Mouse (Mus musculus): ENCODE measurements around the gene Lrriq4. TPM values are rescaled to one million over a fixed set of nuclear protein-coding genes. Genes with fewer than 3 reads are reported as not detected.

Gene Lrriq4
- polyA plus RNA-seq, 1 experiment from 2014 or later: not detected

DNA sequence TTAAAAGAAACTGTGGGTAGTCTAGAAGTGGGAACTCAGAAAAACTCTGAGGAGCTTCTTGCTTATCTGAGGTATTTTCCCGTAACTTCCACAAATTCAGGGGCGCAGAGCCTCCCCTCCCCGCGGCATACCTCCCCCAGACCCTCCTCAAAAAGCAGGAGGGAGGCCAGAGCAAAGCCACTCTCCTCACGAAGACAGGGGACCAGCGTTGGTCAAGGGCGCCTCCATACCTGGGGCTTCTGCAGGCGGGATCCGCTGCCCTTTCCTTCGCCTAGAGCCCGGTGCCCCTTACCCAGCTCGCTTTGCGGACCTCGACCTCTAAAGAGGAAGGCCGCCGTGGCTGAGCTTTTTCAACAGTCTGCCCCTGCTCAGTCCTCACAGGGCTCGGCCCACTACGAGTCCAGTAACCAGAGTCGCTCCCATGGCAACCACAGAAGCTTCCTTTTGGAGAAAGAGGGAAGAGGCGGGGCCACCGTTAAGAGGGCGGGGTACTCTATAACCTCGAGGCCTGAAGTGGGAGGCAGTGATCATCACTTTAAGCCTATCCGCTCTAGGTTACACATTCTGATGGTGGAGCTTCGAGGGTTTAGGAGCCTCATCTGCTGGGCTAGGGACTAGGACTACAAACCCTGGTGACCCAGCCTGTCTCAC lies 3.3 kb downstream of the Lrriq4 start, which contains the start of gene Lrrc34:
Lrrc34 (minus strand) TSS at position 430 of the 651 bp plus-strand sequence.
- Histone ChIP-seq H3K9ac (ENCODE audit: low read depth, low read length) (peak within 1 kb of the TSS; percentile 56), H3K4me1 (ENCODE audit: control insufficient read depth, insufficient read depth, low read length) (peaks cover 13% of the 10 kb centered on the region; the same call in 1 of the 2 replicates), H3K9me3 (ENCODE audit: control insufficient read depth, low read length) (no peaks in the 10 kb centered on the region), H3K4me2 (ENCODE audit: low read depth, low read length) (peak within 1 kb of the TSS; percentile 67), H3K36me3 (ENCODE audit: control insufficient read depth, insufficient read depth, low read length) (no peaks in the 10 kb centered on the region), H3K27ac (replicated peaks; ENCODE audit: low read depth, low read length) (no peak within 1 kb of the TSS), H3K27me3 (replicated peaks; ENCODE audit: control insufficient read depth, insufficient read depth, low read length) (peaks cover 21% of the 10 kb centered on the region), H3K4me3 (ENCODE audit: low read depth, low read length) (peak within 1 kb of the TSS; percentile 38)
- WGBS: 3% methylated on average over 22 of the region's 25 CpGs
- peak; percentile 90 for ATAC-seq (ENCODE audit: low read depth)
- peak; percentile 89 for DNase-seq (ENCODE audit: low spot score)

DNA sequence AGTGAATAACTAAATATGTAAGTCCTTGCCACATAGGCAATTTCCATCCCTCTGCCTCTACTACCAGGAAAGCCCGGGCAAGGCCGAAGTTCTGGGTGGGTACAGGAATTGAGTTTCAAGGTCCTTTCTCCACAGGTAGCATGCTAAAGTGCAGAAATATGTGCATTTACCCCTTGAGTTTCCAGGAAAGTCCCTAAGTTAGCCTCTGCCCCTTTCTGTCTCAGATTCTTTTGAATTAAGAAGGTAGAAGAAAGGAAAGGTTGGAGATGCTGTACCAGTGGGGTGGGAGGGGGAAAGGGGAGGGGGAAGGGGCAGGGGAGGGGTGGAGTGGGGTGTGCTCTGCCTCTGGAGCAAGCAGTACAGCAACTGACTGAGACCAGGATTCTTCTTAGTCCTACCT lies 4.2 kb downstream of the Lrriq4 start:
- DNase-seq (ENCODE audit: low spot score): no peak
- peaks cover 21% of the 10 kb centered on the region for H3K27me3 ChIP-seq (replicated peaks; ENCODE audit: control insufficient read depth, insufficient read depth, low read length)
- H3K27ac ChIP-seq (replicated peaks; ENCODE audit: low read depth, low read length): no peak overlapping the region
- no peaks in the 10 kb centered on the region for H3K36me3 ChIP-seq (ENCODE audit: control insufficient read depth, insufficient read depth, low read length)
- no peak overlapping the region for H3K4me3 ChIP-seq (ENCODE audit: low read depth, low read length)
- no peak overlapping the region for H3K4me2 ChIP-seq (ENCODE audit: low read depth, low read length)
- H3K9me3 ChIP-seq (ENCODE audit: control insufficient read depth, low read length): no peaks in the 10 kb centered on the region
- peaks cover 13% of the 10 kb centered on the region; the same call in 1 of the 2 replicates for H3K4me1 ChIP-seq (ENCODE audit: control insufficient read depth, insufficient read depth, low read length)
- WGBS: 100% methylated on average over 2 of the region's 2 CpGs
- no peak overlapping the region for H3K9ac ChIP-seq (ENCODE audit: low read depth, low read length)
- no peak for ATAC-seq (ENCODE audit: low read depth)

- H3K9me3 ChIP-seq (ENCODE audit: control insufficient read depth, low read length): no peaks in the 10 kb centered on the region
- no peaks in the 10 kb centered on the region for H3K36me3 ChIP-seq (ENCODE audit: control insufficient read depth, insufficient read depth, low read length)
- ATAC-seq (ENCODE audit: low read depth) (peak; percentile 68), DNase-seq (ENCODE audit: low spot score) (peak; percentile 53)
- H3K4me1 ChIP-seq (ENCODE audit: control insufficient read depth, insufficient read depth, low read length): peaks cover 13% of the 10 kb centered on the region; the same call in 1 of the 2 replicates
- peaks cover 21% of the 10 kb centered on the region for H3K27me3 ChIP-seq (replicated peaks; ENCODE audit: control insufficient read depth, insufficient read depth, low read length)
- H3K4me2 ChIP-seq (ENCODE audit: low read depth, low read length): peak overlapping the region; percentile 80
- H3K27ac ChIP-seq (replicated peaks; ENCODE audit: low read depth, low read length): no peak overlapping the region
- WGBS: under 1% methylated on average over 38 of the region's 41 CpGs
- H3K9ac ChIP-seq (ENCODE audit: low read depth, low read length): peak overlapping the region; percentile 40
- peak overlapping the region; percentile 41 for H3K4me3 ChIP-seq (ENCODE audit: low read depth, low read length)
These were observed 5.9 kb downstream of the Lrriq4 start for GRCm38 (mm10) chr3:30650062-30650841.

DNA sequence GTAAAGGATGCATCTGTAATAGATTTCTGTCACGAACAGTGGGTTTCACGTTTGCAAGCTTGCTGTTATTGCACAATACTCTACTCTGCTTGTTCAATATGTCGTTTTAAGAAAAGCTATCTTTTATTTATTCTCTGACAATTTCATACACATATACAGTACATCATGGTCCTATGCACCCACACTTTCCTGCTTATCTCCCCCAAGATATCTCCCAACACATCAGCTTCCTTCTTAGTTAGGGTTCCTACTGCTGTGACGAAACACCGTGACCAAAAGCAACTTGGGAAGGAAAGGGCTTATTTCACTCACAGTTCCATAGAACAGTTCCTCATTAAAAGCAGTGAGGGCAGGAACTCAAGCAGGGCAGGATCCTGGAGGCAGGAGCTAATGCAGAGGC lies 11.6 kb downstream of the Lrriq4 start:
- no peak for ATAC-seq (ENCODE audit: low read depth)
- no peak overlapping the region for H3K4me2 ChIP-seq (ENCODE audit: low read depth, low read length)

DNA sequence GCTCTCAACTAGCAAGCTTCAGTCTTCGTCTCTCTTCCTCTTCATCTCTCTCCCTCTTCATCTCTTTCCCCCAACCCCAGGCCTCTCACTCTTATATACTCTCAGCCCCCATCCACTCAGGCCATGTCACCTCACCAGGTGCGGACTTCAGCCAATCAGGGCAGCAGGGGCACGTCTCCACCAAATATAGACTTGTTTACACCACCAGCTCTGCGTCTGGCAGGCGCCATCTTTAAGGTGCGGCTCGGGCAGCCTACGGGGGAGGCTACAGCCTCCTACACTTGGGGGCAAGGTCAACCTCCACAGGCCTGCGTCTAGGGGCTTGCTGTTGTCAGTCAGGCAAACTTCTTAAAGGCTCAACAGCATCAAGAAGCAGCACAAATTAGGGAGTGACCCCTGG lies 14.2 kb downstream of the Lrriq4 start:
- 82% methylated on average over 9 of the region's 9 CpGs for WGBS
- no peak overlapping the region for H3K4me3 ChIP-seq (ENCODE audit: low read depth, low read length)
- ATAC-seq (ENCODE audit: low read depth) (no peak), DNase-seq (ENCODE audit: low spot score) (no peak)
- H3K36me3 ChIP-seq (ENCODE audit: control insufficient read depth, insufficient read depth, low read length): no peaks in the 10 kb centered on the region
- H3K27ac ChIP-seq (replicated peaks; ENCODE audit: low read depth, low read length): no peak overlapping the region
- H3K9ac ChIP-seq (ENCODE audit: low read depth, low read length): no peak overlapping the region
- H3K27me3 ChIP-seq (replicated peaks; ENCODE audit: control insufficient read depth, insufficient read depth, low read length): no peaks in the 10 kb centered on the region
- no peaks in the 10 kb centered on the region for H3K4me1 ChIP-seq (ENCODE audit: control insufficient read depth, insufficient read depth, low read length)
- no peak overlapping the region for H3K4me2 ChIP-seq (ENCODE audit: low read depth, low read length)
- H3K9me3 ChIP-seq (ENCODE audit: control insufficient read depth, low read length): no peaks in the 10 kb centered on the region

More for the DNA sequence above, 11.6 kb downstream of the Lrriq4 start:
- Histone ChIP-seq H3K27ac (replicated peaks; ENCODE audit: low read depth, low read length) (no peak overlapping the region), H3K27me3 (replicated peaks; ENCODE audit: control insufficient read depth, insufficient read depth, low read length) (no peaks in the 10 kb centered on the region), H3K36me3 (ENCODE audit: control insufficient read depth, insufficient read depth, low read length) (no peaks in the 10 kb centered on the region), H3K9me3 (ENCODE audit: control insufficient read depth, low read length) (no peaks in the 10 kb centered on the region), H3K4me3 (ENCODE audit: low read depth, low read length) (no peak overlapping the region), H3K9ac (ENCODE audit: low read depth, low read length) (no peak overlapping the region), H3K4me1 (ENCODE audit: control insufficient read depth, insufficient read depth, low read length) (no peaks in the 10 kb centered on the region)
- WGBS: 83% methylated on average over 5 of the region's 5 CpGs
- DNase-seq (ENCODE audit: low spot score): no peak

GRCm38 (mm10) chr3:30683190-30683589 lies 38.9 kb downstream of the Lrriq4 start:
- no peak overlapping the region for H3K27ac ChIP-seq (replicated peaks; ENCODE audit: low read depth, low read length)
- ATAC-seq (ENCODE audit: low read depth): no peak
- no peak overlapping the region for H3K4me2 ChIP-seq (ENCODE audit: low read depth, low read length)
- 84% methylated on average over 6 of the region's 6 CpGs for WGBS
- no peaks in the 10 kb centered on the region for H3K4me1 ChIP-seq (ENCODE audit: control insufficient read depth, insufficient read depth, low read length)
- no peaks in the 10 kb centered on the region for H3K9me3 ChIP-seq (ENCODE audit: control insufficient read depth, low read length)
- no peaks in the 10 kb centered on the region for H3K36me3 ChIP-seq (ENCODE audit: control insufficient read depth, insufficient read depth, low read length)
- no peak for DNase-seq (ENCODE audit: low spot score)
- H3K9ac ChIP-seq (ENCODE audit: low read depth, low read length): no peak overlapping the region
- H3K27me3 ChIP-seq (replicated peaks; ENCODE audit: control insufficient read depth, insufficient read depth, low read length): no peaks in the 10 kb centered on the region
- no peak overlapping the region for H3K4me3 ChIP-seq (ENCODE audit: low read depth, low read length)

GRCm38 (mm10) chr3:30687216-30687615 lies 42.9 kb downstream of the Lrriq4 start:
- WGBS: 69% methylated on average over 3 of the region's 3 CpGs
- DNase-seq (ENCODE audit: low spot score) (no peak), ATAC-seq (ENCODE audit: low read depth) (no peak)
- Histone ChIP-seq H3K4me3 (ENCODE audit: low read depth, low read length) (no peak overlapping the region), H3K4me2 (ENCODE audit: low read depth, low read length) (no peak overlapping the region), H3K4me1 (ENCODE audit: control insufficient read depth, insufficient read depth, low read length) (no peaks in the 10 kb centered on the region), H3K9ac (ENCODE audit: low read depth, low read length) (no peak overlapping the region), H3K9me3 (ENCODE audit: control insufficient read depth, low read length) (no peaks in the 10 kb centered on the region), H3K27ac (replicated peaks; ENCODE audit: low read depth, low read length) (no peak overlapping the region), H3K27me3 (replicated peaks; ENCODE audit: control insufficient read depth, insufficient read depth, low read length) (no peaks in the 10 kb centered on the region), H3K36me3 (ENCODE audit: control insufficient read depth, insufficient read depth, low read length) (no peaks in the 10 kb centered on the region)

GRCm38 (mm10) chr3:30690976-30691375 lies 46.7 kb downstream of the Lrriq4 start:
- Histone ChIP-seq H3K4me2 (ENCODE audit: low read depth, low read length) (no peak overlapping the region), H3K9me3 (ENCODE audit: control insufficient read depth, low read length) (no peaks in the 10 kb centered on the region), H3K27me3 (replicated peaks; ENCODE audit: control insufficient read depth, insufficient read depth, low read length) (no peaks in the 10 kb centered on the region), H3K4me1 (ENCODE audit: control insufficient read depth, insufficient read depth, low read length) (no peaks in the 10 kb centered on the region), H3K9ac (ENCODE audit: low read depth, low read length) (no peak overlapping the region), H3K4me3 (ENCODE audit: low read depth, low read length) (no peak overlapping the region), H3K36me3 (ENCODE audit: control insufficient read depth, insufficient read depth, low read length) (no peaks in the 10 kb centered on the region), H3K27ac (replicated peaks; ENCODE audit: low read depth, low read length) (no peak overlapping the region)
- DNase-seq (ENCODE audit: low spot score) (no peak), ATAC-seq (ENCODE audit: low read depth) (no peak)
- 54% methylated on average over 7 of the region's 7 CpGs for WGBS
